Mouse (Mus musculus) c-Kit-negative CD71-positive TER-119-positive erythroid progenitor cells, embryonic 14.5 days (primary cell): ENCODE results near the gene Asb13.

Source experiments
- DNase-seq: peaks from one replicate; pipeline ENCODE4 v3.0.0-alpha.2; 2013; ENCODE audit warnings: low read depth, low spot score

The Asb13 gene

DNA sequence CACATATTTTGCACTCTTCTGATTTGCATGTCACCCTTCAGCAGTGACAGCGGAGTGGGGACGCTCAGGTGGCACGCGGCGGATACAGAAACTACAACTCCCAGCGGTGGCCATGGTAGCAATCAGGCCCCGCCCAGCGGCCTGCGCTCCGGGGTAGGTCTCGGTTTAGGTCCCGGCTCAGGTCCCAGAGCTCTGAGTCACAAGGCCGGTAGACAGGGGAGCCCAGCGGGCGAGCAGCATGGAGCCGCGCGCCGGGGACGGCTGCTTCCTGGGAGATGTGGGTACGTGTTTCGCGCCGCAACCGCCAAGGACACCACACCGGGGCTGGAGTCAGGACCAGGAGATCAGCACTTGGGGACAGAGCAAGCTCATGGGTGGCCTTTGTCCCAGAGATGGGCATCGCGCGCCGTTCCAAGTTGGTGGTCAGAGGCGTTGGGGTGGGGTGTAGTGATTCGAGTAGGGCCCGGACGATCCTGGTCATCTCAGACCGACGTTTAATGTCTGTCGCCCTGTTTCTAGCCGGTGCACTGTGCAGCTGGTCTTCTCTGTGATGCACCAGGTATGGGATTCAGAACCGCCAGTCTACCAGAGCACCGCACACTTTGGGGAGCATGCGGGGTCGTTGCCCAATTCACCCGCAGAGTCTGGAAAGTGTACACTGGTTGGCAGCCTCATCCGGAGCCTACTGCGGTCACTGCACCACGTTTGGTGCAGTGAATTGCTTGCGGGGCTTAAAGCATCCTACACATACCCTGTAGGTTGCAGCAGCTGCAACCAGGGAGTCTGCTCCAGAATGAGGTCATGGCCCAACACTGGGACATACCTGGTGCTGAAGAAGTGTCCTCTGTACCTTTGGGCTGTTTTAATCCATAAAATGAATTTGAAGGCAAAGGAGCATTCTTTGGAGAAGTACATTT, at the start of gene Asb13:
Asb13 (plus strand) TSS at position 138 of the 917 bp plus-strand sequence.
- DNase-seq = peak; percentile 26

DNA sequence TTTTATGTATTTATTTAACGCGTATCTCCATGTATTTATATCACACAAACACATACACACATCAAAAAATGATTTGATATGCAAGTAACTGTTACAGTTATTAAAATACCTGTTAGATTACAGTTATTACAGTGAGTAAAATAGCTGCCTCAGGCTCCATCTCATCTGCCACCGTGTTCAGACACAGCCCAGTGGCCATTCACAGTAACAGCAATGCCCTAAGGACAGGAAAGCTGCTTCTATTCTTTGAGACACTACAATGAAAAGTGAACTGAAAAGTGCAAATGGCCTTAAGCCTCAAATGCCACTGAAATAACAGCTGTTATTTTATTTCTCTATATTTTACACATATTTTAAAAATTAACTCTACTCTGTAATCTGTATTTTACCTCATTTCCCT, 43.0 kb upstream of the Asb13 start:
- DNase-seq = no peak

DNA sequence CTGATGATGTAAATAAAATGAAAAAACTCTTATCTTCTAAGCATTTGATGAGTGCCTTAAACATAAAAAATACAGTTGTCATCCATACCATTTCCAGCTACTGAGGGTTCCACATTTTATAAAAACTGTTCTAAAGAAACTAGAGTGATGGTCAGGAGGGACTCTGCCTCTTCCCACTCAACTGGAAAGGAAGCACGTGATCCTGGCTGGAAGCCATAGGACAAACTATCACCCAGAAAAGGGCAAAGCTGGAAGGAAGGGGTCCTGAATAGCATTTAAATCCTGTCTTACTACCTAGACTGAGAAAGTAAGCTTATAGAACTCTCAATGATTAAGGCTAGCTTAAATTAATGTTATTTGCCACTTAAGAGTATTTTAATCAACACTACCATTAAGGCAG, 39.5 kb upstream of the Asb13 start:
- DNase-seq = no peak

DNA sequence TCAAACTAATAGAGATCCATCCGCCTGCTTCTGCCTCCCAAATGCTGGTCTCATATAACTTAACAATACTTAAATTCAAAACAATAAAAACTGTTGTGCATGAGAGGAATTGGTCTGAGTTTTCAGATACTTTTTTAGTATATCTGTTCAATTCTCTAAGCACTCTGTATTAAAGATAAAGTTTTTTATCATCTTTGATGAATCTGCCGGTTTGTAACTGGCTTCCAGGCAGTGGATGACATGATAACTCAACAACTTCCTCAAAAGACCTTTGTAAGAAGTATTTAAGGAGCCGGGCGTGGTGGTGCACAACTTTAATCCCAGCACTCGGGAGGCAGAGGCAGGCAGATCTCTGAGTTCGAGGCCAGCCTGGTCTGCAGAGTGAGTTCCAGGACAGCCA, 37.6 kb upstream of the Asb13 start:
- DNase-seq = no peak

DNA sequence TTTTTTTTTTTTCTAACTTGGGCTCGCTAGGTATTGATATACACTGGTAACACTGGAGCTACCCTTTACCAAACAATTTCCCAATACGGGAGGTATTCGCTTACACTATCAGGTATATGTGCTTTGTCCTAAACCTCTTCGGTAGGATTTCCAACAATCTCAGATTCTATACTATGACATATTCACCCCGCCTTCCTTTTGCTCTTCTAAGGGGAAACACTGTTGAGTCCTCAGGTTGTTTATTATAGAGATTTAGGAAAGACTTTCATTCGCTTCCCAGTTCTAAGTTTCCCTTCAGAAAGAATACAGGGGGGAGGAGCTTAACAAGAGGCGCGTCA, 24.1 kb upstream of the Asb13 start:
- no peak for DNase-seq

DNA sequence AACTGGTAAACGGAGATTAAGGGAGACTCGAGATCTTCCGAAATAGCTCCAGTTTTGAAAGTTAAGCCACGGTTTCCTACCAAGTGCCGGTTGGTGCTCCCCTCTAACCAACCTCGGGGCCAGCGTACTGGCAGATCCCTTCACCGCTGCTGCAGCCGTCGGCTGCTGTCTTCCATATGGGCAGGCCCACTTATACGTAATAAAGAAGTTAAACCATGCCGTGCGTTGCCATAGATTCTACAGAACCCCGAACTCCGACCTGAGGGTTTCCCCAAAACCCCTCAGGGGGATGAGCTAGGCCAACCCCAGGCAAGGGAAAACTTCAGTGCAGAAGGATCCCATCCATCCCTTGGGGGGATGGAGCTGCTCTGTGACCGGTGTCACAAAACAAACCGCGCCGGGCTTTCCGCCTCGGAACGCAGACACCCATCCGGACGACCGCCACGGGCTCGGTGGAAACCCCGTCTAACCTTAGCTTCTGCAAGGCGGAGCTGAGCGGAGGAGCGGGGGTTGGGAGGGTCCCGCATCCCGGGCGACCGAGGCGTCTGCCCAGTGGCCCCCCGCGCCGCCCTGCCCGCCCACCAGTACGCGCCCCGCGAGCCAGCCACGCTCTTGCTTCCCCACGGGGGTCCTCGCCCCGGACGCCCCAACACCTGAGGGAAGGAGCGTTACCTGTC, 23.6 kb upstream of the Asb13 start:
- peak; percentile 51 for DNase-seq

DNA sequence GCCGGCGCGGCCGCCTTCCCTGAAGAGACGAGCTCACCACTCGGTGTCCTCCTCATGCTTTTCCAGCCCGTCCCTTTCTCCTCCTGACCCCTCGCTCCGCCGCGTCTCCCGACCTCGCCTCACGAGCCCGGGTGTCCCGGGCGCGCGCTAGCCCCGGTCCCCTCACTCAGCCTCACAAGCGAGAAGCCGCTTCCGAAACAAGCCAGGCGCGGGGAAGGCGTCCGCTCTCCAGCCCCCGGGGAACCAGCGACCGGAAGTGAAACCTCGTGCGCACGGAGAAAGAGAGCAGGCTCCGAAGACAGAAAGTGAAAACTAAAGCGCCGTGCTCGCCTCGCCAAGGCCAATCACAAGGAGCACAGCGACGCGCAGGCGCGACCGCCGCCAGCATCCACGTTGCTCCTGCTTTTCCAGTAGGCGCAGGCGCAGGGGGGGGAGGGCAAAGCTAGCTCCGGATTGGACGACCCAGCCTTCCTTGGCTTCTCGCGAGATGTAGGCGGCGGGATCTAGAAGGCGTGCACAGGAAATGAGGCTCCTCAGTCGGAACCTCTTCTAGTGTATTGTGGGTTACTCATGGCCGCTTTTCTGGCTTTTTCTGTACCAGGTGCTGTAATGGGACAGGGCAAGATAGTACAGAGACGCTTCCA, 22.9 kb upstream of the Asb13 start, which contains the start of gene Fam208b:
Fam208b (minus strand) TSS at position 314 of the 644 bp plus-strand sequence.
- peak; percentile 92 for DNase-seq

DNA sequence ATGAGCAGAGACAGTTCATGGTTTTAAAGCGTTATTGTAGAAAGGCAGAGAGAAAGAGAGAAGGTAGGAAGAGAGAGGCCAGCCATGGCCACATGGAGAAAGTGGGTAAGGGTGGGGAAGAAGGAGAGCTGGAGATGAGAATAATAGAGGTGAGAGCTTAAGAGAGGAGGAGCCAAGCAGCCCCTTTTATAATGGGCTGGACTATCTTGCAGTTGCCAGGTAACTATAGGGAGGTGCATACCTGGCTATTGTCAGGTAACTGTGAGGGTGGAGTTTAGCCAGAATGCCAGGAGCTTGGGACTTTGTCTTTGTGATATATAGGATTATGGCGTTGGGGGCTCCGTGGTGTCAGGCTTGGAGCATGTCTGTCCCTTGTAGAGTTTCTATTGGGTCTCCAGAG, 6.7 kb upstream of the Asb13 start:
- DNase-seq = no peak

DNA sequence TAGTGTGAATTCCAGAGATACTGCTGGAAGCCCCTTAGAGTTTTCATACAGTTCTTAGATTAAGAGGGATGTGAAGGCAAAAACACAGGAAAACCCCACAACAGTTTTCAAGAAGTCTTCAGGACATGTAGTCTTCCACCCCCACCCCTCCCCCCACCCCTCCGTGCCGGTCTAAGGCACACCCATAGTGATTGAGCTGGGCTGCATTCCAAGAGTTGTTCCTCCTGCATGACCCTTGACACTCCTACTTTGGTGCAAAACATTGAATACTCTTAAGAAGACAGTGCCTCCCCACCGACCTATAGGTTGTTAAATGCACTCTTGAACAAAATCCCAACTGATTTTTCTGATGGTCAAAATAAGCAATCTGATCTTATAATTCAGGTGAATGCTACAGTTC, 5.7 kb upstream of the Asb13 start:
- no peak for DNase-seq

DNA sequence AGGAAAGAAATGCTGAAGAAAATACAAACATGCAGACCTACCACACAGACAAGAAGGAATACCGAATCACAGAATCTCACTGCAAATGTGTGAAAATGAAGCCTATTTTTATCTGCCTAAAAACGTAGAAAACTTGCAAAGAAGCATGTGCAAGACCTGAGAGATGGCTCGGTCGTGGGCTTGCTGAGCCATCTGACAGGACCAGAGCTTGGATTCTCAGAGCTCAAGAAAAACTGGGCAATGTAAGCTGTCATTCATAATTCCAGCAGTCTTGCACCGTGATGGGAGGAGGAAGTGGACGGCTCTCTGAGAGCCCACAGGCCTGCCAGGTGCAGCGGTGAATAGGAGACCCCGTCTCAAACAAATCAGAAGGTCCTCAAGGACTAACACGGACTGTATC, 1.3 kb upstream of the Asb13 start:
- DNase-seq = no peak

DNA sequence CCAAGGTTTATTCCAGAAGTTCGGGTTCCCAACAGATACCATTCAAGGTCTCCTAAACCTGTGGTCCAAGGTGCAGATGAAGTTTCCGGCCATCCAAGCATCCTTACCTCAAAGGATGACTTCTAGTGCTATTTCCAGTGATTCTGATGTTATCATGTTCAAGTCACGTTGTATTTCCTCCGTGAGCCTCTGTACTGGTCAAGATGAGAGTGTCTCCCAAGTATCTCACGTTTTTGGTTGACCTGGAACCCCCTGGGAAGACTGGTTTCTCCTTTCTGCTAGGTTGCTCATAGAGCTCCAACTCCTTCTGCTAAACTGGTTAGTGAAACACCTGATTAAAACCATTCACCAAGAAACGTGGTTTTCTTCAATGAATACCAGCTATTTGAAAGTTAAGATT, 701 bp upstream of the Asb13 start:
- DNase-seq = no peak

DNA sequence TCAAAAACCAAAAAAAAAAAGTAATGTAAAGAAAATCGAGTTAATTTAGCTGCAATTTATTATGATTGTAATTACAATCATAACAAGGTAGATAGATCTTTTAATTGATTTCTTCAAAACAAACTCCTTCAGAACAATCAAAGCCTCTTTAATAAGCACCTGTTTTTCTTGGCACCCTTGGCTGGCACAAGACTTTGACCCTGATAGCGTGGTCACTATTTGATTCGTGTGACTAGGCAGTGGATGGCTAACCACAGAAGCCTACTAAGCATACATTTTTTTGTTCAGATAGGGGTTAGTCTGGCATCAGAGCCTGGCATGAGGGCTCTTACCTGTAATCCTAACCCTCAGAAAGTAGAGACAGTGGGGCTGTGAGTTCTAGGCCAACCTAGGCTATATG, 1.2 kb downstream of the Asb13 start:
- no peak for DNase-seq

DNA sequence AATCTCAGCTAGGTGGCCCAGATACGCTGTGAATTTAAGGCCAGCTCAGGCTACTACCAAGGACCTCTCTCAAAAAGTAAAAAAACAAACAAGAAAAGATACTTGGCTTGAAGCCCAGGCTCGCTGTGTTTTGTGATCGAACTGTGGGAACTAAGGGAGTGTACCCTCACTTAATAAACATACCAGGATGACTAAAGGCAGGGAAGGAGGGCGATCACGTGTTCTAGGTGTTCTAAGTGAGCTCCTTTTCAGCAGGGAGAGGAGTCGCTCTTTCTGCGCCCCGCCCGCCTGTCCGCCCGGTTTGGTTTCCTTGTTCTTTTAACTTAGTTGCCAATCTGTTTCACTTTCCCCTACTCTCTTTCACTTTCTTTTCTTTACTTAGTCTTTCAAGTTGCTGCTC, 3.0 kb downstream of the Asb13 start:
- DNase-seq = no peak

DNA sequence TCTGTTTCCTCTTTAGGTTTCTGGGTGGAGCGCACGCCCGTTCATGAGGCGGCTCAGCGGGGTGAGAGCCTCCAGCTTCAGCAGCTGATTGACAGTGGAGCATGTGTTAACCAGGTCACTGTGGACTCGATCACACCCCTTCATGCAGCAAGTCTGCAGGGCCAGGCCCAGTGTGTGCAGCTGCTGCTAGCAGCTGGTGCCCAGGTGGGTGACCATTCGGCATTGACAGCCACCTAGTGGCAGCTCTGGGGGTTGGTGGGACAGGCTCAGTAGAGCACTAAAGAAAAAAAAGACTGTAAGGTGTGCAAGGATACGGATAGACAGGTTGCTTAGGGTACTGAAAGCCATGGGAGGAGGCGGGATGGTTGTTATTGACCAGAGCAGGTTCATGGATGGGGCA, 8.2 kb downstream of the Asb13 start:
- no peak for DNase-seq

DNA sequence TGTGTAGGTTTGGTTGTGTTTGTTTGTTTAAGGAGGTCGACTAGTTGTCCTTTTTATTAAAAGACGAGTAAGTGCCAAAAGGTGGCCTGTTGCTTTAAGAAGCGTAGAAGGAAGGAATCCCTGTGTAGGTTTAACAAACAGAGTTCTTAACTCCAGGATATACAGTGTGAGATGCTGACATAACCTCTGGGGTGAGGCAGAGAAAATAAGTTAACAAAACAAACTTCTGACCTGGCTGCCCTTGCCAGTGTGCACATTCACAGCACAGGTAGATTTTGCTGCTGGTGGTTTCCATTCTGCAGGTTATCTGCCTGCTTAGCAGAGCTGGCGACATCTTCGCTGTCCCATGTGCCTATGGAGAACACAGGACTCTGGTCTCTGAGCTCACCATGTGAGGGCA, 8.7 kb downstream of the Asb13 start:
- no peak for DNase-seq

DNA sequence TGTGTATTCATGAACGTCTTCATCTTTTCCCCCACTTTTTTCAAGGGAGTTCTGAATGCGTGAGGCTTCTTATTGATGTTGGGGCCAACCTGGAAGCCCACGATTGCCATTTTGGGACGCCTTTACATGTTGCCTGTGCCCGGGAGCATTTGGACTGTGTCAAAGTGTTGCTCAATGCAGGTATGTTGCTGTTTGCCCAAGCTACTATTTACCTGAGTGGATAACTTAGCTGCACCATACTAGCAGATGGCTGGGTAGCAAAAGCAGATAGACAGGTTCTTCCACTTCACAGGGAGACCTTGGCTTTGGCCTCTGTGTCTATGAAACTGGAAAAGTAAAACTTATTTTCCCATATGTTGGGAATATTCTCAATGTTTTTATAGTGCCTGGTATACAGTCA, 11.0 kb downstream of the Asb13 start:
- no peak for DNase-seq

DNA sequence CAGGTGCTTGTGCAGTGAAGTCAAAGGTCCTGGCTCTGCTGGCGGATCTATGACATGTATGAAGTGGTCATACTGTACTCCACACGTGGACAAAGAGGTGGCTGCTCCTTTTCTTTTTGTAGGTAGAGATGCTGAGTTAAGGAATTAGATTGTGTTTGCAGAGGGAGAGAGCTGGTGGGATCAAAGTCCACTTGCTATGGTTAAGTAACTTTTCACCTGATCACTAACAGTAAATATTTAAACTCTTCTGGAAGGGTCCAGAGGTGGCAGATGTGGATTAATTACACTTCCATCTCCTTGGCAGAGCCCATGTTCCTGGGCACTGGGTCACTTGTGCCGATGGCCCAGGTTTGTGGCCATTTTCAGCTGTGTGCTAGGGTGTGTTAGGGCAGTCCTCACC, 12.1 kb downstream of the Asb13 start:
- no peak for DNase-seq

DNA sequence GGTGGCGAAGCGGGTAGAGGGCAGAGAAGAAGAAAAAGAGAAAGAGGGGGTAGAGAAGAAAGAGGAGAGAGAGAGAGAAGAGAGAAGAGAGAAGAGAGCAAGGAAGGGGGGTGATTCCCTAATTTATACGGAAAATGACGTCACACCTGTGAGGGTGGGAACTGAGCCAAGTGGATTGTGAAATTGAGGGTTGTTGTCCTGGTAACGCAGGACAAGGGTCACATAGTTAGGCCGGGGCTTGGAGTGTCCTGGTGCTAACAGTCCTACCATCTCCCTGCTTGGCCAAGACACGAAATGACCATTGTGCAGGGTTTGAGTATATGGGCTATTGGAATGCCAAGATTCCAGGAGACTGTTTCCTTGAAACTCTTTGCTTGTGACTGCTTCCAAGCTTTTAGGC, 12.7 kb downstream of the Asb13 start:
- no peak for DNase-seq

DNA sequence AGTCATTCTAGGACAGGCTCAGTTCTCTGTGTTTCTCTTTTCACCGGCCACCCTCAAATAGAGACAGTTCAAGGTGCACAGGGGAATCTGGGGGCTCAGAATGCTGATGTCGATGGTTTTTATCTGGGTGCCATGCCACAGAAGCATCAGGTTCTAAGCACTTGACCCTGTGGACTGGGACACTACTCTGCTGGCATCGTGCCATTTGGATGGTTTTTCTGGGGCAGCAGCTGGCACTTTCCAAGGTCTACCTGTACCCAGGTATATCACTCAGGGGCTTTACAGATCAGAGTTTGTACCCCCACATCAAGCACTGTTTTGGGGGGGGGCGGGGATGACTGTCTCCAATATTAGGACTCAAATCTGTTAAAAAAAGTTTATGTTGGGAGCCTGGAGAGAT, 16.7 kb downstream of the Asb13 start:
- no peak for DNase-seq

DNA sequence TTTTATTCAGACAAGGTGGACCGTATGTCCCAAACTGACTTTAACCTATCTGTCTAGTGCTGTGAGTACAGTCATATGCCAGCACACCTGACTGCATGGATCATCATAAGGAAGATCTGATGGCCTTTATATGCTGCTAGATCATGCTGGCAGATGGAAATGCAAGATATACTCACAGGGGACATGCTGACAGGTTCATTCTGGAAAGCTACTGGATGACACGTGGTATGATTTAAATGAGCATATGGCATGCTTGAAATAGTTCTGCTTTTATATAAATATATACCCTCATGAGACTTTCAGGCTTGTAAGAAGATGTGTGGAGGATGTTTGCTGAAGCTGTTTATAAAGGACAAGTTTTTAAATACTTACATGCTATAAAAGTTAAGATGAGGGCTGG, 20.6 kb downstream of the Asb13 start:
- no peak for DNase-seq

DNA sequence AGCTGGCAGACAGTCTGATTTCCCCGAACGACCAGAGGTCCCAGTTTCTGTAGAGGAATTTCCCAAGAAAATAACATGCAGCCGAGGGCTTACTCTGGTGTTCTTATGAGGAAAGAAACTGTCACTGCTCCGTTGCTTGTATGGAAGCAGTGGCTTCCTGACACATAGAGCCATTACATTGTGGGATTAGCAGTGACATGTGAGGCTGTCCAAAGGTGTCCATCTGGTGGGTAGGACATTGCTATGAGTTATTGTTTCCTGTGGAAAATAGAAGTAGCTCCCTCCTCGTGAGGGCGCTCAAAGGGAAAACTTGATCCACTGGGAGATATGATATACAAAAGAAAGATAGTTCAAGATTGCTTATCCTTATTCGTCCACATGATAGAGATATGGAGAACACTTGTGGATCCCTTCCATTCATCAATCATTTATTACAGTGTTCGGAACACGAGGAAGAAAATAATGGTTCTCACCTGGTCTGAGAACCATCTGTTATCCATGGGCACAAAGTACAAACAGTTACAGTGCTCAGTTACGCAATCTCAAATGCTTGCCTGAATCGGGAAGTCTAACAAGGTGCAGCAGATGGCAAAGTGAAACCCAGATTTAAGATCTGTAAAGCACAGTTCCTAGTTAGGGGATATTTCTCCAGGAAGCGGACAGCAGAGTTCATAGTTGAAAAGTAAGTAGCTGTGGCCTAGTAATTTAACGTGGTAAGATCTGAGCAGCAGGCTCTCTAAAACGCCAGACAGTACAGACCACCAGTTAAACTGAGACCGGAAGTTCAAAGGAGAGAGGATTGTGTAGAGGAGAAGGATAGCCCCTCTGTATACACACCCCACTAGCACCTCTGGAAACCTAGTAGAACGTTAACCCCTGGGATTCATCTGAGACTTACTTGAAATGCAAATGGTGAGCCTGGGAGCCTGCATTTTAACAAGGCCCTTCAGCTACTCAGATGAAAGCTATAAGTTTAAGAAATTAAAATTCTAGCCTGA, 25.6 kb downstream of the Asb13 start:
- no peak for DNase-seq

DNA sequence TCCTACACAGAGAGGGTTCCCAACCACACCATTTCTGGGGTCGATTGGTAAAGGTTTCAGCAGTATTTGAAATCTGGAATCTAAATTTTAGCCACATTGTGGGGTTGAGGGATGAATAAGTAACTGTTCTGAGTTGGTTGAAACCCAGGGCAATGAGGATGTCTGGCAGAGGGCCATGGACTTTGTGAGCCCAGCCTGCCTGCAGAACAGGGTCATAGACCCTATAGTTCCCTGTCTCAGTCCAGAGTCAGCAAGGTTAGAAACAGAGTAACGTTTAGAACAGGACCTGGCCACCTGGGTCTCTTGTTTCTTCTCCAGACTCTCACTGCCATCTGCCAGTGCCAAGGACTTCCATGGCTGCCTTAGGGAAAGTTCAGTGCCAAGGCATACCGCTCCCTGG, 30.4 kb downstream of the Asb13 start:
- no peak for DNase-seq
